Mouse (Mus musculus) urinary bladder, postnatal 10 days (tissue): ENCODE measurements around the gene Gnat1.

Experiments
- DNase-seq: peaks from one replicate; pipeline ENCODE4 v3.0.0; 2022; ENCODE audit warnings: low spot score

The Gnat1 gene

GRCm38 (mm10) chr9:107644495-107645152 lies 34.9 kb downstream of the Gnat1 start:
- peak; percentile 80 for DNase-seq

GRCm38 (mm10) chr9:107643544-107644214 lies 35.8 kb downstream of the Gnat1 start:
- DNase-seq, result no peak

GRCm38 (mm10) chr9:107641666-107642065 lies 37.8 kb downstream of the Gnat1 start:
- no peak for DNase-seq

- DNase-seq, result no peak
Observed at GRCm38 (mm10) chr9:107640257-107640772, 39.2 kb downstream of the Gnat1 start.

- DNase-seq, result no peak
Observed at GRCm38 (mm10) chr9:107637070-107637469, 42.4 kb downstream of the Gnat1 start.

- peak; percentile 81 for DNase-seq
Observed at GRCm38 (mm10) chr9:107635279-107636028, 44.1 kb downstream of the Gnat1 start, which contains the start of gene Gnai2. Gnai2 (minus strand) TSS chr9:107635367.

- no peak for DNase-seq
Observed at GRCm38 (mm10) chr9:107634406-107635278, 44.9 kb downstream of the Gnat1 start.

- no peak for DNase-seq
Observed at GRCm38 (mm10) chr9:107633661-107634405, 45.7 kb downstream of the Gnat1 start.

GRCm38 (mm10) chr9:107633091-107633660 lies 46.3 kb downstream of the Gnat1 start:
- DNase-seq, result peak; percentile 48

GRCm38 (mm10) chr9:107632478-107632877 lies 47.0 kb downstream of the Gnat1 start:
- no peak for DNase-seq

- no peak for DNase-seq
Observed at GRCm38 (mm10) chr9:107631861-107632260, 47.7 kb downstream of the Gnat1 start.

- no peak for DNase-seq
Observed at GRCm38 (mm10) chr9:107631311-107631826, 48.1 kb downstream of the Gnat1 start.

- no peak for DNase-seq
Observed at GRCm38 (mm10) chr9:107630576-107630975, 48.9 kb downstream of the Gnat1 start.

GRCm38 (mm10) chr9:107629901-107630425 lies 49.5 kb downstream of the Gnat1 start:
- no peak for DNase-seq

GRCm38 (mm10) chr9:107629411-107629730 lies 50.1 kb downstream of the Gnat1 start:
- DNase-seq, result no peak

- no peak for DNase-seq
Observed at GRCm38 (mm10) chr9:107628721-107629410, 50.6 kb downstream of the Gnat1 start.

- DNase-seq, result no peak
Observed at GRCm38 (mm10) chr9:107627387-107628255, 51.9 kb downstream of the Gnat1 start.

- no peak for DNase-seq
Observed at GRCm38 (mm10) chr9:107626844-107627277, 52.7 kb downstream of the Gnat1 start.
